Mouse (Mus musculus): ENCODE measurements at regions not wholly inside any gene's neighbourhood (a gene's known extent, or its start where the extent isn't known, plus 50 kb on each side); places are given as distances from the start of the nearest gene placed in this dataset.

GRCm38 (mm10) chr14:104146841-104147240 lies 302.6 kb upstream of the Ednrb start:
- TF ChIP-seq POLR2A (IDR thresholded peaks at IDR 0.05; ENCODE audit: extremely low read depth, insufficient read depth, low read length) (no peak), CTCF (IDR thresholded peaks at IDR 0.05; ENCODE audit: low read depth, low read length) (no peak)

Data from liver, adult 2 months (tissue).